Mouse (Mus musculus) frontal cortex, adult 2 months (tissue): Measurements from ENCODE around the gene Atad3a. TPM values are rescaled to one million over a fixed set of nuclear protein-coding genes. Genes with fewer than 3 reads are reported as not detected.
"Not testable (repeated sequence)": the region's sequence is repeated elsewhere in the genome, so short reads cannot be mapped to it uniquely, and the experiment has no call there.

Experiments used
- DNase-seq, 2 experiments: peaks; one replicate each; pipeline ENCODE4 v3.0.0; 2022; ENCODE audit warnings: low spot score in 1 of 2; ENCODE audit errors: extremely low spot score in 1 of 2
- polyA plus RNA-seq: library from polyadenylated mRNA; depleted of rRNA; stranded (reverse); fragments of >200 nt; gene quantifications from 2 replicates; pipeline ENCODE4 v1.2.3, GENCODE M21; 2012; rRNA removed

The Atad3a gene
- polyA plus RNA-seq = 88.4 and 95.8 TPM in 2 replicates

GRCm38 (mm10) chr4:155760613-155761355 is at the start of gene Atad3a:
Gene Atad3a, minus strand, starts transcription at chr4:155761093.
- DNase-seq = peak; percentile 93 to 99

- DNase-seq = no peak
Measured at GRCm38 (mm10) chr4:155807841-155808240, 46.9 kb upstream of the Atad3a start.

GRCm38 (mm10) chr4:155803340-155804041 is 42.6 kb upstream of the Atad3a start:
- DNase-seq = peak; percentile 83 to 97

GRCm38 (mm10) chr4:155802741-155803339 is 41.9 kb upstream of the Atad3a start, which contains the start of gene Mrpl20:
Gene Mrpl20, plus strand, starts transcription at chr4:155802878.
- no peak for DNase-seq

- no peak for DNase-seq
Measured at GRCm38 (mm10) chr4:155802075-155802474, 41.2 kb upstream of the Atad3a start.

- no peak for DNase-seq
Measured at GRCm38 (mm10) chr4:155793730-155794129, 32.8 kb upstream of the Atad3a start.

GRCm38 (mm10) chr4:155791240-155791933 is 30.5 kb upstream of the Atad3a start:
- DNase-seq = no peak

- no peak for DNase-seq
Measured at GRCm38 (mm10) chr4:155790650-155791161, 29.8 kb upstream of the Atad3a start.

- DNase-seq = no peak
Measured at GRCm38 (mm10) chr4:155790021-155790489, 29.2 kb upstream of the Atad3a start, which contains the start of gene Ankrd65. Gene Ankrd65, plus strand, starts transcription at chr4:155790439.

GRCm38 (mm10) chr4:155788833-155789232 is 27.9 kb upstream of the Atad3a start:
- DNase-seq = not testable (repeated sequence)

- DNase-seq = no peak
Measured at GRCm38 (mm10) chr4:155788300-155788699, 27.4 kb upstream of the Atad3a start.

GRCm38 (mm10) chr4:155785819-155786218 is 24.9 kb upstream of the Atad3a start, which contains the start of gene Tmem88b:
Gene Tmem88b, minus strand, starts transcription at chr4:155785874.
- no peak for DNase-seq

- no peak for DNase-seq
Measured at GRCm38 (mm10) chr4:155785246-155785645, 24.4 kb upstream of the Atad3a start.

- DNase-seq = peak; percentile 45 to 79
Measured at GRCm38 (mm10) chr4:155784081-155784701, 23.3 kb upstream of the Atad3a start.

- DNase-seq = no peak
Measured at GRCm38 (mm10) chr4:155783486-155784080, 22.7 kb upstream of the Atad3a start.

- DNase-seq = no peak
Measured at GRCm38 (mm10) chr4:155780895-155781294, 20.0 kb upstream of the Atad3a start.

- DNase-seq = no peak
Measured at GRCm38 (mm10) chr4:155779498-155779897, 18.6 kb upstream of the Atad3a start.

GRCm38 (mm10) chr4:155777816-155778215 is 16.9 kb upstream of the Atad3a start:
- no peak for DNase-seq

GRCm38 (mm10) chr4:155776704-155777335 is 15.9 kb upstream of the Atad3a start:
- peak; percentile 51 to 61 for DNase-seq
